Mouse (Mus musculus): Measurements from ENCODE around the gene Glyctk.
"Not testable (repeated sequence)": the region's sequence is repeated elsewhere in the genome, so short reads cannot be mapped to it uniquely, and the experiment has no call there.

The Glyctk gene

GRCm38 (mm10) chr9:106175552-106176200 lies 17.7 kb upstream of the Glyctk start:
- DNase-seq, result no peak

GRCm38 (mm10) chr9:106173363-106173762 lies 15.4 kb upstream of the Glyctk start:
- no peak for DNase-seq

GRCm38 (mm10) chr9:106172527-106172926 lies 14.6 kb upstream of the Glyctk start:
- no peak for DNase-seq

GRCm38 (mm10) chr9:106171346-106172158 lies 13.6 kb upstream of the Glyctk start:
- peak; percentile 57 to 58 for DNase-seq

- peak; percentile 91 to 92 for DNase-seq
These were observed 12.8 kb upstream of the Glyctk start, which contains the start of gene Wdr82 for GRCm38 (mm10) chr9:106170556-106171345. Gene Wdr82, plus strand, starts transcription at chr9:106170928.

- DNase-seq, result no peak
These were observed 12.0 kb upstream of the Glyctk start for GRCm38 (mm10) chr9:106169917-106170316.

- not testable (repeated sequence) for DNase-seq
These were observed 11.1 kb upstream of the Glyctk start for GRCm38 (mm10) chr9:106169006-106169405.

GRCm38 (mm10) chr9:106167703-106168102 lies 9.8 kb upstream of the Glyctk start:
- peak; percentile 37 to 46 for DNase-seq

GRCm38 (mm10) chr9:106167241-106167640 lies 9.3 kb upstream of the Glyctk start:
- DNase-seq, result no peak

- no peak for DNase-seq
These were observed 8.8 kb upstream of the Glyctk start for GRCm38 (mm10) chr9:106166709-106167108.

- no peak for DNase-seq
These were observed 2.5 kb upstream of the Glyctk start for GRCm38 (mm10) chr9:106160426-106160825.

- peak; percentile 94 to 96 for DNase-seq
These were observed 1.9 kb upstream of the Glyctk start for GRCm38 (mm10) chr9:106159784-106160301.

GRCm38 (mm10) chr9:106159237-106159636 lies 1.3 kb upstream of the Glyctk start:
- no peak for DNase-seq

- DNase-seq, result no peak
These were observed 364 bp downstream of the Glyctk start for GRCm38 (mm10) chr9:106157623-106157925.

GRCm38 (mm10) chr9:106156921-106157622 lies 866 bp downstream of the Glyctk start:
- DNase-seq, result no peak

GRCm38 (mm10) chr9:106156419-106156818 lies 1.5 kb downstream of the Glyctk start:
- peak; percentile 41 to 46 for DNase-seq

- no peak for DNase-seq
These were observed 3.8 kb downstream of the Glyctk start for GRCm38 (mm10) chr9:106154106-106154505.

GRCm38 (mm10) chr9:106149399-106149754 lies 8.6 kb downstream of the Glyctk start:
- DNase-seq, result no peak

- no peak for DNase-seq
These were observed 9.2 kb downstream of the Glyctk start for GRCm38 (mm10) chr9:106148541-106149398.

GRCm38 (mm10) chr9:106147851-106148431 lies 10.0 kb downstream of the Glyctk start:
- DNase-seq, result no peak

GRCm38 (mm10) chr9:106147281-106147680 lies 10.7 kb downstream of the Glyctk start:
- no peak for DNase-seq
